Mouse (Mus musculus) limb, embryonic 14.5 days (tissue): ENCODE results near the gene Rrp9. TPM values are rescaled to one million over a fixed set of nuclear protein-coding genes. Genes with fewer than 3 reads are reported as not detected.

Source experiments
- ATAC-seq: fragments of 200-750 bp; cut with Nextera tagmentation; 2 replicates; pipeline ENCODE4 v1.8.0; 2017; ENCODE audit warnings: low read depth, moderate number of reproducible peaks, moderate TSS enrichment; ENCODE audit not compliant: low FRiP score
- DNase-seq: peaks from one replicate; pipeline ENCODE4 v3.0.0-alpha.2; 2015; ENCODE audit warnings: low spot score
- H3K27ac ChIP-seq: fragments of 300-500 bp; sonication (generic); replicated peaks from 2 replicates; pipeline ENCODE4 v1.5.1; 2014; ENCODE audit warnings: low read depth, mild to moderate bottlenecking, low read length, moderate library complexity, mixed read lengths
- H3K27me3 ChIP-seq: fragments of 300-500 bp; sonication (generic); 2 replicates; pipeline ENCODE4 v1.6.1; 2014; ENCODE audit warnings: low read length, mixed read lengths; ENCODE audit not compliant: control insufficient read depth, insufficient read depth
- H3K36me3 ChIP-seq: fragments of 300-500 bp; sonication (generic); 2 replicates; pipeline ENCODE4 v1.6.1; 2014; ENCODE audit warnings: mild to moderate bottlenecking, low read length, moderate library complexity, mixed read lengths; ENCODE audit not compliant: control insufficient read depth, insufficient read depth
- H3K4me1 ChIP-seq: fragments of 300-500 bp; sonication (generic); 2 replicates; pipeline ENCODE4 v1.6.1; 2014; ENCODE audit warnings: antibody characterized with exemption, low read length, mixed read lengths; ENCODE audit not compliant: control insufficient read depth, insufficient read depth
- H3K4me2 ChIP-seq: fragments of 300-500 bp; sonication (generic); replicated peaks from 2 replicates; pipeline ENCODE4 v1.6.1; 2014; ENCODE audit warnings: low read depth, mild to moderate bottlenecking, low read length, moderate library complexity; ENCODE audit not compliant: severe bottlenecking
- H3K4me3 ChIP-seq: fragments of 300-500 bp; sonication (generic); replicated peaks from 2 replicates; pipeline ENCODE4 v1.5.1; 2014; ENCODE audit warnings: low read length
- H3K9ac ChIP-seq: fragments of 300-500 bp; sonication (generic); 2 replicates; pipeline ENCODE4 v1.6.1; 2014; ENCODE audit warnings: mild to moderate bottlenecking, low read depth, low read length, moderate library complexity; ENCODE audit not compliant: severe bottlenecking
- H3K9me3 ChIP-seq: fragments of 300-500 bp; sonication (generic); 2 replicates; pipeline ENCODE4 v1.6.1; 2016; ENCODE audit warnings: low read length; ENCODE audit not compliant: control insufficient read depth
- POLR2A ChIP-seq: fragments of 200-500 bp; IDR thresholded peaks from 2 replicates; pipeline ENCODE4 v1.8.0; 2012; ENCODE audit warnings: inconsistent platforms, mild to moderate bottlenecking, moderate library complexity, borderline replicate concordance; ENCODE audit not compliant: insufficient read depth, insufficient read length; ENCODE audit errors: extremely low read depth
- WGBS: fragments of 180-500 bp; shearing (Covaris S2); extraction: QIAGEN DNeasy Blood & Tissue Kit; methylation state at CpG from one replicate; pipeline ENCODE4 v1.1.7; 2014; 5-methylcytosine and 5-hydroxymethylcytosine counted together
- polyA plus RNA-seq, 2 experiments: library from polyadenylated mRNA; depleted of rRNA in 1 of 2; stranded (reverse) in 1 of 2; unstranded in 1 of 2; fragments of >200 nt; fragmentation: Nextera tagmentation in 1 of 2; extraction: Ambion mirVana in 1 of 2; gene quantifications; 2 replicates each; pipeline versions ENCODE4 v1.2.1 to v1.2.3; 2012 to 2014

Rrp9 gene
- polyA plus RNA-seq, 2 experiments, result 42.7 to 44.2 TPM

DNA sequence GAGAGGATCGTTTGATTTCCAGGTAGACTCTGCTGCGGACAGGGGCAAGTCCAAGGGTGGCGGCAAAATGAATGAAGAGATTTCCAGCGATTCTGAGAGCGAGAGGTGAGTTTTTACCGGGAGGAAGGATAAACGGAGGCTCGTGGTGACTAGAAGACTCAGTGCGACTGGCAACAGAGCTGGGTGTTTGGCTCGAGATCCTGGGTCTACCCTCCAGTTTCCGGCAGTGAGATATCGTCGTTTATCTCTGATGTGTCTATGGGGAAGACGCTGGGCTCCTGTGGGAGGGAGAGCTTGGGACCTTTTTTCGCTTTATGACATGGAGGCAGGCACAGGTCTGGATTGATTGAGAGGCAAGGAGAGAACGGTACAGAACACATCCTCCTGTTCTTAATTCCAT, 1.9 kb downstream of the Rrp9 start:
- no peak for ATAC-seq
- H3K4me3 ChIP-seq, result peak overlapping the region; percentile 69
- no peaks in the 10 kb centered on the region for H3K9me3 ChIP-seq
- H3K36me3 ChIP-seq, result peaks cover 18% of the 10 kb centered on the region
- no peaks in the 10 kb centered on the region for H3K27me3 ChIP-seq
- H3K9ac ChIP-seq, result peak overlapping the region; percentile 65
- H3K4me1 ChIP-seq, result peaks cover 21% of the 10 kb centered on the region
- no peak overlapping the region for H3K27ac ChIP-seq
- no peak for TF ChIP-seq POLR2A
- DNase-seq, result no peak
- peak overlapping the region; percentile 92 for H3K4me2 ChIP-seq
- 4% methylated on average over 16 of the region's 16 CpGs for WGBS

DNA sequence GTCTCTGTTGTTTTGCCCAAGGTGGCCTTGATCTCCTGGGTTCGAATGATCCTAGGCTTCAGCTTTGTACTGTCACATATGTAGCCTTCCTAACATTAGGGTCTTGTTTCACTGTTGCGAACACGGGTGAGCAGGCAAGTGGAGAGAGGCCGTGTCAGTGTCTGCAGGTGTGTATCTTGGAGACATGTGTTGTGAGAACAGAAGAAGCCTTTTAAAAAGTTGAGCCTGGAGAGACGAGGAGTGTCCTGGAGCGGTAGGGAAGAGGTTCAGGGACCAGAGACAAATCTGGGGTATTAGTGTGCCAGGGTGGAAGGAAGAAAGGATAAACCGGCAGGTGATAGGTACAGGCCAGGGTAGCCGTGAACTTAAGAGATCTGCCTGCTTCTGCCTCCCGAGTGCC, 2.3 kb downstream of the Rrp9 start:
- H3K4me3 ChIP-seq, result peak overlapping the region; percentile 69
- no peak for TF ChIP-seq POLR2A
- no peaks in the 10 kb centered on the region for H3K9me3 ChIP-seq
- WGBS, result 81% methylated on average over 9 of the region's 9 CpGs
- H3K27ac ChIP-seq, result no peak overlapping the region
- H3K9ac ChIP-seq, result peak overlapping the region; percentile 65
- H3K4me2 ChIP-seq, result peak overlapping the region; percentile 92
- ATAC-seq (no peak), DNase-seq (no peak)
- peaks cover 22% of the 10 kb centered on the region for H3K36me3 ChIP-seq
- H3K4me1 ChIP-seq, result peaks cover 21% of the 10 kb centered on the region
- no peaks in the 10 kb centered on the region for H3K27me3 ChIP-seq

DNA sequence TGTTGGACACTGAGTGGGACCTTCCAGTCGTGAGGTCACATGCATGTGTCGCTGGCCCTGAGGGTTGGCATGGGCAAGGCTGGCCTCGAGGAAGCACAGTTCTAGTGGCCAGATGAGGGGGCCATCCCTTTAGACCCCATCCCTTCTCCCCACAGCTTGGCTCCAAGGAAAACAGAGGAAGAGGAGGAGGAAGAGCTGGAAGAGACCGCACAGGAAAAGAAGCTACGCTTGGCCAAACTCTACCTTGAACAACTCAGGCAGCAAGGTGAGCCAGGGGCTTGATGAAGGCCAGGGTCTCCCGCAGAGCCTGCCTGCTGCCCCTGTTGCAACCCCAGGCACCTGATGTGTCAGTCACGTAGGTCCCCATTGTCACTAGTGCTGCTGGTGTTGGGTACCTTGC, 4.8 kb downstream of the Rrp9 start:
- Histone ChIP-seq H3K9ac (no peak overlapping the region), H3K27me3 (no peaks in the 10 kb centered on the region), H3K4me3 (no peak overlapping the region), H3K27ac (no peak overlapping the region), H3K9me3 (no peaks in the 10 kb centered on the region), H3K36me3 (peaks cover 45% of the 10 kb centered on the region), H3K4me2 (no peak overlapping the region), H3K4me1 (peaks cover 11% of the 10 kb centered on the region)
- no peak for TF ChIP-seq POLR2A
- DNase-seq (no peak), ATAC-seq (no peak)
- 94% methylated on average over 7 of the region's 7 CpGs for WGBS

DNA sequence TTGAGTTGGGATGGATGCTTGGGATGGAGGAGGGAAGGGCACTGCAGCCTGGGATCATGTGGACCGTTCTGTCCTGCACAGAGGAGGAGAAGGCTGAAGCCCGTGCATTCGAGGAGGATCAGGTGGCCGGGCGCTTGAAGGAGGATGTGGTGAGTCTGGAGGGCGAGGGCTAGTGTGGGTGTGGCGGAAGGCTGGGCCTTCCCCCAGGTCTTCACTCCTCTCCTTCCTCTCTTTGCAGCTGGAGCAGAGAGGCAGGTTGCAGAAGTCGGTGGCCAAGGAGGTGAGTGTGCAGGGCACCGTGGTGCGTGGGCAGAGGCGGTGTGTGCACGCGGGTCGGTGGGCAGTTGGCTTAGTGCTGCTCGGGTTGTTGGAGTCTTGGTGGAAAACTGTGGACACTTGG, 5.3 kb downstream of the Rrp9 start:
- peaks cover 11% of the 10 kb centered on the region for H3K4me1 ChIP-seq
- TF ChIP-seq POLR2A, result no peak
- no peaks in the 10 kb centered on the region for H3K9me3 ChIP-seq
- no peak overlapping the region for H3K4me2 ChIP-seq
- H3K27me3 ChIP-seq, result no peaks in the 10 kb centered on the region
- no peak overlapping the region for H3K27ac ChIP-seq
- DNase-seq (no peak), ATAC-seq (no peak)
- WGBS, result 95% methylated on average over 15 of the region's 15 CpGs
- H3K9ac ChIP-seq, result no peak overlapping the region
- peaks cover 48% of the 10 kb centered on the region for H3K36me3 ChIP-seq
- no peak overlapping the region for H3K4me3 ChIP-seq

DNA sequence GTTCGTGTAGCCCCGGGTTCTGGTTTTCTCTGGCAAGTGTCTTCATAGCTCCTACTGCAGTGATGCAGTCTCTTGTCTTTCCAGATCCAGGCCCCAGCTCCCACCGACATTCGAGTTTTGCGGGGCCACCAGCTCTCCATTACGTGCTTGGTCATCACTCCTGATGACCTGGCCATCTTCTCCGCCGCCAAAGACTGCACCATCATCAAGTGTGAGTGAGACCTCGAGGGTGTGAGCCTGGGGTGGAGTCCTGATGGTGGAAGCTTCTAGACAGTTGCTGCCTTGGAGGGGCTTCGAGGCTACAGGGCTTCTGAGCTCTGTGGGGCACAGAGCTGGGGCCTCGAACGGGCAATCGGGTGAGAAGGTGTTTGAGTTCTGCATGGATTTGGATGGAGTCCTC, 5.9 kb downstream of the Rrp9 start:
- DNase-seq, result no peak
- no peak for TF ChIP-seq POLR2A
- Histone ChIP-seq H3K9me3 (no peaks in the 10 kb centered on the region), H3K27me3 (no peaks in the 10 kb centered on the region), H3K9ac (no peak overlapping the region), H3K36me3 (peaks cover 53% of the 10 kb centered on the region), H3K4me1 (peaks cover 6% of the 10 kb centered on the region), H3K4me2 (no peak overlapping the region), H3K27ac (no peak overlapping the region), H3K4me3 (no peak overlapping the region)
- ATAC-seq, result no peak
- 88% methylated on average over 13 of the region's 13 CpGs for WGBS

DNA sequence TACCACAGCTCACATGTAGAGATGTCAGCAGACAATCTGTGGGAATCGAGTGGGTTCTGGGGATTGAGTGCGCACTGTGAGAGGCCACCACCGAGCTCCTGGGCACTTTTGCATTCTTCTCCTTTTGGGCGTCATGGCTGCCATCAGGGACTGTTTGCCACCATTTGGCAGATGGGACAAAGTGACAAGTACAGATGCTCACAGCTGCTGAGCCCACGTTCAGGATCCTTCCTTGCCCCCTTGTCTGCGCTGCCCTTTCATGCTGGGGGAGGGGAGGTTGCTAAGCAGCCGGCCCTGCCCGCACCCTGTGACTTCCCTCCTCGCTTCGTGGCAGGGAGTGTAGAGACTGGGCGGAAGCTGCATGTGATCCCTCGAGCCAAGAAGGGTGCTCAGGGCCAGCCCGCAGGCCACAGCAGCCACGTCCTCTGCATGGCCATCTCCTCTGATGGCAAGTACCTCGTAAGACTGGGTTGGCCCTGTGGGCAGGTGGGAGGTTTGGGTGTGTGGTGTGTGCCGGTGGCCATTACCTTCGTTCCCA, 6.9 kb downstream of the Rrp9 start:
- H3K36me3 ChIP-seq, result peaks cover 53% of the 10 kb centered on the region

More for the DNA sequence above, 6.9 kb downstream of the Rrp9 start:
- no peaks in the 10 kb centered on the region for H3K9me3 ChIP-seq
- WGBS, result 91% methylated on average over 17 of the region's 17 CpGs
- DNase-seq (no peak), ATAC-seq (no peak)
- H3K27ac ChIP-seq, result no peak overlapping the region
- no peak for TF ChIP-seq POLR2A
- H3K4me3 ChIP-seq, result no peak overlapping the region
- no peak overlapping the region for H3K9ac ChIP-seq
- H3K4me1 ChIP-seq, result peaks cover 5% of the 10 kb centered on the region
- no peaks in the 10 kb centered on the region for H3K27me3 ChIP-seq
- no peak overlapping the region for H3K4me2 ChIP-seq
